Mouse (Mus musculus): ENCODE results near the gene Kank1. TPM values are rescaled to one million over a fixed set of nuclear protein-coding genes. Genes with fewer than 3 reads are reported as not detected.

Kank1 gene
- polyA plus RNA-seq, 1 experiment from 2014 or later = 21.8 TPM

DNA sequence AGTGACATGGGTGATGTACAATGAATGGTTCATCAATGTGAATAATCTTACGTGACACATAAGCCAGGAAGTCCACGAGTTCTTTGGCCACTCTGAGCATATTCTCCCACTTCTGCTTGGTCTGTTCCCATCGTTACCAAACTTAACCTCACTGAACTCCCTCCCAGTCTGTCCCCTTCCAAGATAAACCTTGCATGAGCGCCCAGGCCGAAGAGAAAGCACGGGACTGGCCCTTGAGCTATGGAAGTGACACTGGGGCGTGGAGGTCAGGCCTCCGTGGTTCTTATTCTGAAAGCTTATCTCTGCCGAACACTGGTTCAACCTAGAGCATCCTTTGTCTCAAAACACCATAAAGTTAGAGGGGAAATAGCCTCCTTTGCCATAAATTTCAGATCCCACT lies 194.7 kb downstream of the Kank1 start:
- H3K4me2 ChIP-seq (replicated peaks; ENCODE audit: low read depth, low read length) = no peak overlapping the region
- H3K9ac ChIP-seq (replicated peaks; ENCODE audit: low read depth, low read length) = no peak overlapping the region
- H3K4me1 ChIP-seq (ENCODE audit: control insufficient read depth, insufficient read depth, low read length) = 0 out of 2 replicates have a peak, but pooled peaks cover 6% of the 10 kb centered on the region
- no peak overlapping the region for H3K4me3 ChIP-seq (ENCODE audit: low read depth, low read length)
- no peak overlapping the region for H3K27ac ChIP-seq (ENCODE audit: low read length)
- peaks cover 15% of the 10 kb centered on the region for H3K36me3 ChIP-seq (ENCODE audit: control insufficient read depth, insufficient read depth, low read length)
- WGBS = 78% methylated on average over 9 of the region's 9 CpGs
- H3K27me3 ChIP-seq (ENCODE audit: control insufficient read depth, insufficient read depth, low read length) = no peaks in the 10 kb centered on the region
- no peak for ATAC-seq (ENCODE audit: insufficient number of reproducible peaks, insufficient read depth, low FRiP score, low read depth)
- no peaks in the 10 kb centered on the region for H3K9me3 ChIP-seq (ENCODE audit: control insufficient read depth, low read depth, low read length)

DNA sequence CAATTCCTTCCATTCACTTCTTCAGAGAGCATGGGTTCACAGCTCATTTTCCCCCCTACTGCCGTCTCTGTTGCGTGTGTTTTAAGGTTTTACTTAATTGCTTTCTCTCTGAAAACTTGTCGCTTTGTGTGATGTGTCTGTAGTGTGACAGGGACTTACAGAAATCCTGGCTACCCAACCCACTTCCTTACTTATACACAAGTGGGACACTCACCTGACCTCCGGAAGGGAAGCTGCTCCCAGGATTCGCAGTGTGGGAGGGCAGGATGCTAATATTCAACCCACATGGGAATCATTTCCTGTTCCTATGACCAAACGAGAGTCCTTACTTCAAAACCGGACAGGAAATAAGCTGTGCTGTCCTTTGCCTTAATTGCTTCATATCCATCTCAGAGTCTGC lies 195.1 kb downstream of the Kank1 start:
- Histone ChIP-seq H3K4me3 (ENCODE audit: low read depth, low read length) (no peak overlapping the region), H3K27me3 (ENCODE audit: control insufficient read depth, insufficient read depth, low read length) (no peaks in the 10 kb centered on the region), H3K4me2 (replicated peaks; ENCODE audit: low read depth, low read length) (no peak overlapping the region), H3K9me3 (ENCODE audit: control insufficient read depth, low read depth, low read length) (no peaks in the 10 kb centered on the region), H3K27ac (ENCODE audit: low read length) (no peak overlapping the region), H3K36me3 (ENCODE audit: control insufficient read depth, insufficient read depth, low read length) (peaks cover 15% of the 10 kb centered on the region), H3K9ac (replicated peaks; ENCODE audit: low read depth, low read length) (no peak overlapping the region), H3K4me1 (ENCODE audit: control insufficient read depth, insufficient read depth, low read length) (0 out of 2 replicates have a peak, but pooled peaks cover 6% of the 10 kb centered on the region)
- no peak for ATAC-seq (ENCODE audit: insufficient number of reproducible peaks, insufficient read depth, low FRiP score, low read depth)
- WGBS = 76% methylated on average over 7 of the region's 7 CpGs

DNA sequence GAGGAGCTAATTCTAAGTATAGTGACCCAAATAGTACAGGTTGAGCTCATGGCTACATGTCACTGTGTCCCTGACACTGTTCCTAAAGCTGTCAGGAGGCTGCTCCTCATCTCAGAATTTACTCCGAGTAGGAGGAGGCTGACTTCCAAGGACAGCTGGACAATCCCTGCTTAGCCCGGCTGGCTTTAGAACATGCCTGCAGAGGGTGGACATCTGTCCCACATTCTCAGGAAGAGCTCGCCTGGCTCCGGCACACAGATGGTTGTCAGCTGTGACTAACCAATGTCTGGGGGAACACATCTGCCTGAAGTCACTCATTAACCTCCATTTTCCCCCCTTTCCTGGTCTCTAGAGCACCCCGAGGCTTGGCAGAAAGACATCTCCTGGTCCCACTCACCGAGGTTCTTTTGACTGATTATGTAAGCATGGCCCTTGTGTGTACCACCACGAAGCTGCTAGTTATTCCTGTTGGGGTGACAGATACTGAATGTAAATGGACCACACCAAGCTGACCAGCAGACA lies 196.5 kb downstream of the Kank1 start:
- Histone ChIP-seq H3K36me3 (ENCODE audit: control insufficient read depth, insufficient read depth, low read length) (peaks cover 15% of the 10 kb centered on the region), H3K27ac (ENCODE audit: low read length) (no peak overlapping the region)

DNA sequence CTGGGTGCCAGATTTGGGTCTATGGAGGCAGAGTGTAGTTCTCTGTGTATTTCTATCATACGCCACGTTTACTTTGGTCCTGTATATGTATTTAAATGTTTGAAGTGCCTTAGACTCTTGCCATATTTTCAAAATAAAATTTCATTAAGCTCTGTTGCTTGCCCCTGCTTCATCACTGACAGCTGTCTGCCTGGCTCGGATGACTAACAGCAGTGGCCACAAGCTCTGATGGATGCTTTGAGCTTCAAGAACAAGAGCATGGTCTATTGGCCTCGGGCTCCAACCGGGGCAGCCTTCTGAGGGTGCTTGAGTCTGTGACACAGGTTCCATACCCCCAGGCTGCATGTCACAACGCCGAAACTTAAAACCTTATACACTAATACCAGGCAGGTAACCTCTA lies 197.6 kb downstream of the Kank1 start:
- 88% methylated on average over 7 of the region's 7 CpGs for WGBS
- H3K4me3 ChIP-seq (ENCODE audit: low read depth, low read length) = no peak overlapping the region
- H3K4me2 ChIP-seq (replicated peaks; ENCODE audit: low read depth, low read length) = no peak overlapping the region
- H3K4me1 ChIP-seq (ENCODE audit: control insufficient read depth, insufficient read depth, low read length) = 0 out of 2 replicates have a peak, but pooled peaks cover 6% of the 10 kb centered on the region
- peaks cover 15% of the 10 kb centered on the region for H3K36me3 ChIP-seq (ENCODE audit: control insufficient read depth, insufficient read depth, low read length)
- no peaks in the 10 kb centered on the region for H3K27me3 ChIP-seq (ENCODE audit: control insufficient read depth, insufficient read depth, low read length)
- no peak for ATAC-seq (ENCODE audit: insufficient number of reproducible peaks, insufficient read depth, low FRiP score, low read depth)
- H3K9me3 ChIP-seq (ENCODE audit: control insufficient read depth, low read depth, low read length) = no peaks in the 10 kb centered on the region
- no peak overlapping the region for H3K27ac ChIP-seq (ENCODE audit: low read length)
- no peak overlapping the region for H3K9ac ChIP-seq (replicated peaks; ENCODE audit: low read depth, low read length)

More for the DNA sequence above, 196.5 kb downstream of the Kank1 start:
- Histone ChIP-seq H3K4me3 (ENCODE audit: low read depth, low read length) (no peak overlapping the region), H3K4me2 (replicated peaks; ENCODE audit: low read depth, low read length) (no peak overlapping the region), H3K9ac (replicated peaks; ENCODE audit: low read depth, low read length) (no peak overlapping the region), H3K4me1 (ENCODE audit: control insufficient read depth, insufficient read depth, low read length) (0 out of 2 replicates have a peak, but pooled peaks cover 6% of the 10 kb centered on the region), H3K9me3 (ENCODE audit: control insufficient read depth, low read depth, low read length) (no peaks in the 10 kb centered on the region), H3K27me3 (ENCODE audit: control insufficient read depth, insufficient read depth, low read length) (no peaks in the 10 kb centered on the region)
- 70% methylated on average over 7 of the region's 7 CpGs for WGBS
- no peak for ATAC-seq (ENCODE audit: insufficient number of reproducible peaks, insufficient read depth, low FRiP score, low read depth)

DNA sequence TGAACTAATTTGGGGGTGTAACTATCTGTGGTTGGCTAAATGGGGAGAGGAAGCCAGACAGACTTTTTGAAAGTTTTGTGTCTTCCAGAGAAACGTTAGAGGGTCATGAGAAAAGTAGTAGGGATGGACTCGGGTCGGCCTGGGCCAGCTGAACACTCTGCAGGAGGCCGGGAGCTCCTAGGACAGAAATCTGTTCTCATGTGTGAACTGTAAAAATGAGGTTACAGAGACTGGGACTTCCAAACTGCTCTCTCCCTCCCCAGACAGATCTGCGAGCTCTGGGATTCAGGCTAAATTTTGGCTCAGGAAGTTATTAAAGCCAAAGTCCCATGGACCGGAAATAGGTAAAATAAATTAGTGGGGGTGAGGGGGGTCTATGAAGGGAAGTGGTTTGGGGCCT lies 198.0 kb downstream of the Kank1 start:
- 0 out of 2 replicates have a peak, but pooled peaks cover 6% of the 10 kb centered on the region for H3K4me1 ChIP-seq (ENCODE audit: control insufficient read depth, insufficient read depth, low read length)
- H3K27me3 ChIP-seq (ENCODE audit: control insufficient read depth, insufficient read depth, low read length) = no peaks in the 10 kb centered on the region
- no peak overlapping the region for H3K9ac ChIP-seq (replicated peaks; ENCODE audit: low read depth, low read length)
- H3K9me3 ChIP-seq (ENCODE audit: control insufficient read depth, low read depth, low read length) = no peaks in the 10 kb centered on the region
- ATAC-seq (ENCODE audit: insufficient number of reproducible peaks, insufficient read depth, low FRiP score, low read depth) = no peak
- no peak overlapping the region for H3K4me3 ChIP-seq (ENCODE audit: low read depth, low read length)
- peaks cover 15% of the 10 kb centered on the region for H3K36me3 ChIP-seq (ENCODE audit: control insufficient read depth, insufficient read depth, low read length)
- 56% methylated on average over 6 of the region's 6 CpGs for WGBS
- H3K4me2 ChIP-seq (replicated peaks; ENCODE audit: low read depth, low read length) = no peak overlapping the region
- H3K27ac ChIP-seq (ENCODE audit: low read length) = no peak overlapping the region

DNA sequence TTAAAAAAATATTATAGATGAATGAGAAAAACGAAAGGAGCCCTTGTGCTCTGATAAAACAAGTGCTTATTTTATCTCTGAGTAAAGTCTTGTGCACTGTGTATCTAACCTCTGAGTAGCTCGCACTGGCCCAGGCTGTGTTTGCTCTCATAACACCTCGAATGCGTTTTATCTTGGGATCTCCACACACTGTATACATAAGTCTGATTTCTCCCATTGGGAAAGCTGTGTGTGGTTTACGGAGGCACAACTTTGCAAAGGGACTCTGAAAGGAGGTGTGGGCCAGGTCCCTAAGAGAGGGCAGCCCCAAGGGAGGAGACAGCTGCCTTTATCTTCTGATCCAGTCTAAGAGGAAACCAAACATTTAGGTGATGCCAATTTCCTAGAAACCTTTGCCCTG lies 198.6 kb downstream of the Kank1 start:
- no peak overlapping the region for H3K27ac ChIP-seq (ENCODE audit: low read length)
- no peaks in the 10 kb centered on the region for H3K27me3 ChIP-seq (ENCODE audit: control insufficient read depth, insufficient read depth, low read length)
- 47% methylated on average over 5 of the region's 5 CpGs for WGBS
- H3K4me2 ChIP-seq (replicated peaks; ENCODE audit: low read depth, low read length) = no peak overlapping the region
- H3K9ac ChIP-seq (replicated peaks; ENCODE audit: low read depth, low read length) = no peak overlapping the region
- H3K4me3 ChIP-seq (ENCODE audit: low read depth, low read length) = no peak overlapping the region
- H3K9me3 ChIP-seq (ENCODE audit: control insufficient read depth, low read depth, low read length) = no peaks in the 10 kb centered on the region
- 0 out of 2 replicates have a peak, but pooled peaks cover 6% of the 10 kb centered on the region for H3K4me1 ChIP-seq (ENCODE audit: control insufficient read depth, insufficient read depth, low read length)
- ATAC-seq (ENCODE audit: insufficient number of reproducible peaks, insufficient read depth, low FRiP score, low read depth) = peak; percentile 85
- H3K36me3 ChIP-seq (ENCODE audit: control insufficient read depth, insufficient read depth, low read length) = peaks cover 12% of the 10 kb centered on the region

DNA sequence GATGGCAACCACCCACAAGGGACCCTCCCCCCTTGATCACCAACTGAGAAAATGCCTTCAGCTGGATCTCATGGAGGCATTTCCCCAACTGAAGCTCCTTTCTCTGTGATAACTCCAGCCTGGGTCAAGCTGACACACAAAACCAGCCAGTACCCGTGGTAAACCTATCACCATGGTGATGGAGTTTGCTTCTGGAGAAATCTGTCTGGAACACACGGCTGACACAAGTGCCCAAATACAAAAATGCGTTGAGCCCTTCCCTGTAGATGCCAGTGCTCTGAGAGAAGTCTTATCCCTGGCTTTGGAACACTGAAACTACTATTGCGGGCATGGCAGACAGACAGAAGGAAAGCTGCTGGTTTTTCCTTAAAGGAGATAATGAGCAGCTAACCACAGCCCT lies 199.4 kb downstream of the Kank1 start:
- WGBS = 72% methylated on average over 4 of the region's 4 CpGs
- Histone ChIP-seq H3K36me3 (ENCODE audit: control insufficient read depth, insufficient read depth, low read length) (peaks cover 7% of the 10 kb centered on the region; the same call in 1 of the 2 replicates), H3K27ac (ENCODE audit: low read length) (no peak overlapping the region), H3K9me3 (ENCODE audit: control insufficient read depth, low read depth, low read length) (no peaks in the 10 kb centered on the region), H3K4me1 (ENCODE audit: control insufficient read depth, insufficient read depth, low read length) (0 out of 2 replicates have a peak, but pooled peaks cover 6% of the 10 kb centered on the region), H3K9ac (replicated peaks; ENCODE audit: low read depth, low read length) (no peak overlapping the region), H3K4me3 (ENCODE audit: low read depth, low read length) (no peak overlapping the region), H3K27me3 (ENCODE audit: control insufficient read depth, insufficient read depth, low read length) (no peaks in the 10 kb centered on the region), H3K4me2 (replicated peaks; ENCODE audit: low read depth, low read length) (no peak overlapping the region)
- no peak for ATAC-seq (ENCODE audit: insufficient number of reproducible peaks, insufficient read depth, low FRiP score, low read depth)

DNA sequence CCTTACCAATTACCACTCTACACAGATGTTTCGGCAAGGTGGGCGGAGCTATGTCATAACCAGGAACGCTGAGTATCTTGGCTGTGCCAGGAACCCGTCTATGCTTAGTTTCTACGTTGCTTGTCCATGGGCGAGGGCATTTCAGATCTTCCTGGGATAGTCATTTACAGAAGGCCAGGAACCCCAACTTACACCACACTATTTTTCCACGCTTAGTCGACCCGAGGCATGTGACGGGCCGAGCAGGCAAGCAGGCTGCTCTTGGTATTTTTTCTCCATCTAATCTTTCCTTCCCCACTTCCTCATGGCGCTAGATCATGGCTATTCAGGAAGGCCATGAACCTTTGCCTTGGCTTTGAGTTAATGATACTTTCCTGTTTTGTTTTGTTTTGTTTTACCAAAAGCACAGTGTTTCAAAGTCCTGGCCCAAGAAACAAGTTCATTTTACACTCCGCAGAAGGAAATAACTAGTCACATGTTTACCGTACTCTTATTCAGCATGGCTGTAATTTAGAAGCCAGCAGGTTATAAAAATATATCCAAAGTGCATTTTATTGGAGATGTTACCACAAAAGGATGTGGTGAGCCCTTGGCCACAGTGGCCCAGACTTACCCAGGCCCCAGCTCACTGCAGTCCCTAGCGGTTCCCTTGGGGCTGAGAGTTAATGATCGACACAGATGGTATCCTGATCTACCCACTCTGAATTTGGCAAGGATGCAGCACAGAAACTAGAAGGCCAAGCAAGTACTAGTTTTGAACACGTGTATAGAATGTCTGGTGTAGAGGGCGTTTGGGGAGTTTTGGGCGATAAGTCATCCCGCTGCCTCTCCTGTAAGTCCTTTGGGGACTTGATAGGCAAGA lies 200.2 kb downstream of the Kank1 start:
- H3K27ac ChIP-seq (ENCODE audit: low read length) = no peak overlapping the region
- no peak overlapping the region for H3K9ac ChIP-seq (replicated peaks; ENCODE audit: low read depth, low read length)
- H3K4me3 ChIP-seq (ENCODE audit: low read depth, low read length) = no peak overlapping the region
- ATAC-seq (ENCODE audit: insufficient number of reproducible peaks, insufficient read depth, low FRiP score, low read depth) = no peak
- no peaks in the 10 kb centered on the region for H3K27me3 ChIP-seq (ENCODE audit: control insufficient read depth, insufficient read depth, low read length)
- 93% methylated on average over 20 of the region's 20 CpGs for WGBS
- no peak overlapping the region for H3K4me2 ChIP-seq (replicated peaks; ENCODE audit: low read depth, low read length)
- H3K4me1 ChIP-seq (ENCODE audit: control insufficient read depth, insufficient read depth, low read length) = 0 out of 2 replicates have a peak, but pooled peaks cover 6% of the 10 kb centered on the region
- no peaks in the 10 kb centered on the region for H3K9me3 ChIP-seq (ENCODE audit: control insufficient read depth, low read depth, low read length)
- peaks cover 7% of the 10 kb centered on the region; the same call in 1 of the 2 replicates for H3K36me3 ChIP-seq (ENCODE audit: control insufficient read depth, insufficient read depth, low read length)

All from stomach, embryonic 14.5 days (tissue).